Comparison of ENCODE assay signal across 16 mouse cellular contexts in genomic region chr17:87337683-87338082, GRCm38 (mm10). TPM values are rescaled to one million over a fixed set of nuclear protein-coding genes. Genes with fewer than 3 reads are reported as not detected.
DNase-seq lines count a peak whose midpoint lies in the region; TF ChIP-seq lines count a peak whose summit lies in the region.
"Had no signal": no experiment of that assay in that cellular context is flagged by ENCODE, and none has a peak within 500 bp of the region (broad histone marks: within the 10 kb centered on the region; RNA-seq: fewer than 3 reads in every experiment).

No protein-coding gene starts in this region.

- H3K27me3 ChIP-seq in small intestine, adult 2 months (ENCODE audit: control insufficient read depth, insufficient read depth, low read length): no peaks in the 10 kb centered on the region
- H3K27me3 ChIP-seq: forebrain, embryonic 13.5 days; hindbrain, embryonic 12.5 days had no signal

- no peak for TF ChIP-seq CTCF in gastrocnemius, adult 2 months (IDR thresholded peaks at IDR 0.05)
- TF ChIP-seq CTCF in small intestine, adult 2 months (IDR thresholded peaks at IDR 0.05; ENCODE audit: extremely low read depth, insufficient read length, insufficient replicate concordance, low read depth, low read length): no peak

- no peak for DNase-seq in gastrocnemius, adult 2 months
- no peak for DNase-seq in gastrocnemius, postnatal 25 days
- DNase-seq in kidney, postnatal 25 days: peak; percentile 53 to 73
- DNase-seq in kidney, postnatal 10 days: no peak
- peak; percentile 44 for DNase-seq in adipocyte (ENCODE audit: low spot score)
- no peak for DNase-seq in right cerebral cortex, adult 2 months (ENCODE audit: low spot score in 2 of 2)
- DNase-seq: adrenal gland, postnatal 14 days; cerebellum, adult 11-12 months; forebrain, postnatal 0 days; gastrocnemius, postnatal 36 days; heart, postnatal 10 days; heart, postnatal 4 days had no signal

- H3K36me3 ChIP-seq in small intestine, adult 2 months (ENCODE audit: control insufficient read depth, insufficient read depth, low read length): peaks cover 68% of the 10 kb centered on the region
- H3K36me3 ChIP-seq: embryonic facial prominence, embryonic 10.5 days; hindbrain, embryonic 12.5 days had no signal

- 37% methylated on average over 7 of the region's 7 CpGs for WGBS in small intestine, adult 2 months

- peak overlapping the region; percentile 76 for H3K27ac ChIP-seq in gastrocnemius, adult 2 months
- H3K27ac ChIP-seq in small intestine, adult 2 months (ENCODE audit: insufficient read depth, low read depth, low read length): peak overlapping the region; percentile 36; the same call in 1 of the 2 replicates
- H3K27ac ChIP-seq: embryonic facial prominence, embryonic 10.5 days; forebrain, embryonic 13.5 days; hindbrain, embryonic 12.5 days had no signal

- TF ChIP-seq POLR2A in small intestine, adult 2 months (IDR thresholded peaks at IDR 0.05; ENCODE audit: low read depth, low read length): no peak

- intact Hi-C loops in gastrocnemius, adult 2 months (cut with DNase I): no loop called here

- H3K4me1 ChIP-seq in small intestine, adult 2 months (ENCODE audit: control insufficient read depth, insufficient read depth, insufficient read length, low read length): peaks cover 6% of the 10 kb centered on the region; the same call in 1 of the 2 replicates

- no peak overlapping the region for H3K4me3 ChIP-seq in gastrocnemius, adult 2 months
- H3K4me3 ChIP-seq in small intestine, adult 2 months (ENCODE audit: low read depth, low read length): no peak overlapping the region
- H3K4me3 ChIP-seq: embryonic facial prominence, embryonic 10.5 days; forebrain, embryonic 13.5 days; hindbrain, embryonic 12.5 days had no signal

RNA-seq across cellular contexts. Expression of gene Ttc7, which starts 55.0 kb away (rescaled TPM):
- 10 to 100 TPM in 1 of 2 experiments, 1 to 10 TPM in 1; 8.9 to 15.9 TPM for total RNA-seq in gastrocnemius, adult 2 months (2021)
- total RNA-seq in gastrocnemius, postnatal 25 days (2021): 1 to 10 TPM; 7.1 to 8.4 TPM
- 195 and 289 TPM in 2 replicates for polyA plus RNA-seq in small intestine, adult 2 months (2012; rRNA removed)

Comparison
In these comparisons a context has a peak if more than half of its experiments do, and no peak if none do; other contexts are left out.
1. DNase-seq: peak in kidney, postnatal 25 days (2 of 2) and adipocyte (single experiment); none in gastrocnemius, adult 2 months (single experiment), gastrocnemius, postnatal 25 days (single experiment), kidney, postnatal 10 days (single experiment) and right cerebral cortex, adult 2 months (0 of 2).